Mouse (Mus musculus) MEL (cell line): Measurements from ENCODE around the gene Icos. TPM values are rescaled to one million over a fixed set of nuclear protein-coding genes. Genes with fewer than 3 reads are reported as not detected.

Experiments used
- DNase-seq: peaks from one replicate; pipeline ENCODE4 v3.0.0; 2011; ENCODE audit warnings: low read depth, low spot score
- H3K27ac ChIP-seq: 2 replicates; pipeline ENCODE4 v1.5.1; 2012; ENCODE audit warnings: low read depth, mild to moderate bottlenecking, control low read depth, low read length, moderate library complexity; ENCODE audit not compliant: control insufficient read depth
- H3K27me3 ChIP-seq, 2 experiments: fragments of 150-350 bp in 1 of 2; sonication (generic) in 1 of 2; 2 replicates each; pipeline ENCODE4 v1.6.1; 2012; ENCODE audit warnings: low read length in 2 of 2, mild to moderate bottlenecking in 2 of 2, improper control_type of control experiment in 1 of 2, moderate library complexity in 1 of 2; ENCODE audit not compliant: insufficient read depth in 2 of 2, control insufficient read depth in 1 of 2
- H3K36me3 ChIP-seq, 2 experiments: 2 replicates each; pipeline ENCODE4 v1.6.1; 2012 to 2014; ENCODE audit warnings: low read length in 2 of 2, improper control_type of control experiment in 1 of 2, inconsistent platforms in 1 of 2, mild to moderate bottlenecking in 1 of 2; ENCODE audit not compliant: insufficient read depth in 2 of 2, control insufficient read depth in 1 of 2
- H3K4me1 ChIP-seq, 2 experiments: fragments of 150-350 bp in 1 of 2; sonication (generic) in 1 of 2; 2 replicates each; pipeline ENCODE4 v1.6.1; 2012; ENCODE audit warnings: low read length in 2 of 2, improper control_type of control experiment in 1 of 2, mild to moderate bottlenecking in 1 of 2; ENCODE audit not compliant: insufficient read depth in 2 of 2, control insufficient read depth in 1 of 2
- H3K4me3 ChIP-seq, 2 experiments: fragments of 150-350 bp in 1 of 2; sonication (generic) in 1 of 2; 2 replicates each; pipeline ENCODE4 v1.5.1; 2012; ENCODE audit warnings: low read depth in 2 of 2, low read length in 2 of 2, mild to moderate bottlenecking in 2 of 2, moderate library complexity in 2 of 2, control low read depth in 1 of 2, improper control_type of control experiment in 1 of 2; ENCODE audit not compliant: control insufficient read depth in 1 of 2, insufficient read depth in 1 of 2
- H3K79me2 ChIP-seq: 2 replicates; pipeline ENCODE4 v1.6.1; 2012; ENCODE audit warnings: mild to moderate bottlenecking, low read length, moderate library complexity; ENCODE audit not compliant: control insufficient read depth, poor library complexity, insufficient read depth
- H3K9ac ChIP-seq: 2 replicates; pipeline ENCODE4 v1.6.1; 2012; ENCODE audit warnings: low read depth, mild to moderate bottlenecking, control low read depth, low read length, moderate library complexity; ENCODE audit not compliant: control insufficient read depth, poor library complexity, severe bottlenecking
- H3K9me3 ChIP-seq: fragments of 150-350 bp; sonication (generic); replicated peaks from 2 replicates; pipeline ENCODE4 v1.6.1; 2012; ENCODE audit warnings: mild to moderate bottlenecking, low read length, improper control_type of control experiment, moderate library complexity; ENCODE audit not compliant: insufficient read depth
- BHLHE40 ChIP-seq: IDR thresholded peaks from 2 replicates; pipeline ENCODE4 v1.6.1; 2012; ENCODE audit warnings: low read depth, mild to moderate bottlenecking, inconsistent platforms, low read length, improper control_type of control experiment, borderline replicate concordance
- E2F4 ChIP-seq: IDR thresholded peaks from 2 replicates; pipeline ENCODE4 v1.6.1; 2011; ENCODE audit warnings: low read depth, low read length, improper control_type of control experiment, borderline replicate concordance
- ELF1 ChIP-seq: IDR thresholded peaks from 2 replicates; pipeline ENCODE4 v1.6.1; 2014; ENCODE audit warnings: low read depth, mild to moderate bottlenecking, inconsistent platforms, low read length, improper control_type of control experiment, moderate library complexity
- EP300 ChIP-seq, 2 experiments: IDR thresholded peaks; 2 replicates each; pipeline ENCODE4 v1.6.1; 2011; ENCODE audit warnings: improper control_type of control experiment in 2 of 2, low read length in 2 of 2, low read depth in 1 of 2, mild to moderate bottlenecking in 1 of 2
- ETS1 ChIP-seq: IDR thresholded peaks from 2 replicates; pipeline ENCODE4 v1.6.1; 2012; ENCODE audit warnings: low read depth, mild to moderate bottlenecking, inconsistent platforms, low read length, improper control_type of control experiment, moderate library complexity
- GABPA ChIP-seq: IDR thresholded peaks from 2 replicates; pipeline ENCODE4 v1.6.1; 2012; ENCODE audit warnings: low read depth, mild to moderate bottlenecking, inconsistent platforms, low read length, improper control_type of control experiment, moderate library complexity
- MAFK ChIP-seq: IDR thresholded peaks from 2 replicates; pipeline ENCODE4 v1.6.1; 2011; ENCODE audit warnings: low read depth, mild to moderate bottlenecking, low read length, improper control_type of control experiment, borderline replicate concordance
- MAX ChIP-seq: IDR thresholded peaks from 2 replicates; pipeline ENCODE4 v1.6.1; 2011; ENCODE audit warnings: low read length, improper control_type of control experiment
- MAZ ChIP-seq: IDR thresholded peaks from 2 replicates; pipeline ENCODE4 v1.6.1; 2012; ENCODE audit warnings: low read depth, mild to moderate bottlenecking, inconsistent platforms, low read length, improper control_type of control experiment
- MXI1 ChIP-seq: IDR thresholded peaks from 2 replicates; pipeline ENCODE4 v1.6.1; 2011; ENCODE audit warnings: mild to moderate bottlenecking, low read depth, low read length, improper control_type of control experiment
- MYB ChIP-seq: IDR thresholded peaks from 2 replicates; pipeline ENCODE4 v1.6.1; 2011; ENCODE audit warnings: mild to moderate bottlenecking, low read depth, low read length, improper control_type of control experiment
- MYC ChIP-seq: IDR thresholded peaks from 2 replicates; pipeline ENCODE4 v1.6.1; 2011; ENCODE audit warnings: low read depth, mild to moderate bottlenecking, low read length, improper control_type of control experiment, moderate library complexity
- NELFE ChIP-seq: IDR thresholded peaks from 2 replicates; pipeline ENCODE4 v1.6.1; 2011; ENCODE audit warnings: low read depth, low read length, improper control_type of control experiment
- POLR2AphosphoS2 ChIP-seq: IDR thresholded peaks from 2 replicates; pipeline ENCODE4 v1.6.1; 2011; ENCODE audit warnings: low read length, improper control_type of control experiment
- RAD21 ChIP-seq: IDR thresholded peaks from 2 replicates; pipeline ENCODE4 v1.6.1; 2011; ENCODE audit warnings: mild to moderate bottlenecking, low read depth, low read length, improper control_type of control experiment
- RCOR1 ChIP-seq: IDR thresholded peaks from 2 replicates; pipeline ENCODE4 v1.6.1; 2012; ENCODE audit warnings: low read depth, mild to moderate bottlenecking, inconsistent platforms, low read length, improper control_type of control experiment
- SMC3 ChIP-seq: IDR thresholded peaks from 2 replicates; pipeline ENCODE4 v1.6.1; 2011; ENCODE audit warnings: low read depth, low read length, improper control_type of control experiment
- TAL1 ChIP-seq: IDR thresholded peaks from 2 replicates; pipeline ENCODE4 v1.6.1; 2012; ENCODE audit warnings: mild to moderate bottlenecking, inconsistent platforms, low read length, moderate library complexity, mixed read lengths
- TBP ChIP-seq: IDR thresholded peaks from 2 replicates; pipeline ENCODE4 v1.8.0; 2011; ENCODE audit warnings: low read depth, low read length, improper control_type of control experiment
- TCF12 ChIP-seq: IDR thresholded peaks from 2 replicates; pipeline ENCODE4 v1.6.1; 2014; ENCODE audit warnings: low read depth, mild to moderate bottlenecking, inconsistent platforms, low read length, improper control_type of control experiment, moderate library complexity
- UBTF ChIP-seq: IDR thresholded peaks from 2 replicates; pipeline ENCODE4 v1.6.1; 2012; ENCODE audit warnings: low read depth, mild to moderate bottlenecking, inconsistent platforms, low read length, improper control_type of control experiment, moderate library complexity, borderline replicate concordance; ENCODE audit not compliant: insufficient read depth
- ZC3H11A ChIP-seq: IDR thresholded peaks from 2 replicates; pipeline ENCODE4 v1.6.1; 2012; ENCODE audit warnings: low read depth, mild to moderate bottlenecking, inconsistent platforms, low read length, improper control_type of control experiment
- ZKSCAN1 ChIP-seq: IDR thresholded peaks from 2 replicates; pipeline ENCODE4 v1.6.1; 2012; ENCODE audit warnings: low read depth, mild to moderate bottlenecking, inconsistent platforms, low read length, improper control_type of control experiment, moderate library complexity
- ZNF384 ChIP-seq: IDR thresholded peaks from 2 replicates; pipeline ENCODE4 v1.6.1; 2012; ENCODE audit warnings: low read depth, mild to moderate bottlenecking, inconsistent platforms, low read length, improper control_type of control experiment
- polyA plus RNA-seq, 2 experiments: library from polyadenylated mRNA; stranded (reverse) in 1 of 2; unstranded in 1 of 2; fragments of >175 nt in 1 of 2; fragments of >200 nt in 1 of 2; gene quantifications; 2 replicates each; pipeline versions ENCODE4 v1.2.1 to v1.2.4; 2012; ENCODE audit warnings: low replicate concordance in 2 of 2, low read depth in 1 of 2; ENCODE audit not compliant: insufficient read length in 2 of 2, insufficient read depth in 1 of 2, missing spikeins in 1 of 2
- total RNA-seq: library from RNA; depleted of rRNA; stranded (reverse); fragments of 300-350 nt; gene quantifications from 2 replicates; pipeline ENCODE4 v1.2.3, GENCODE M21; 2012

Icos gene
- total and polyA plus RNA-seq, 3 experiments = not detected

GRCm38 (mm10) chr1:60936963-60937711 lies 40.6 kb upstream of the Icos start (continued):
- TF ChIP-seq TBP = no peak

DNA sequence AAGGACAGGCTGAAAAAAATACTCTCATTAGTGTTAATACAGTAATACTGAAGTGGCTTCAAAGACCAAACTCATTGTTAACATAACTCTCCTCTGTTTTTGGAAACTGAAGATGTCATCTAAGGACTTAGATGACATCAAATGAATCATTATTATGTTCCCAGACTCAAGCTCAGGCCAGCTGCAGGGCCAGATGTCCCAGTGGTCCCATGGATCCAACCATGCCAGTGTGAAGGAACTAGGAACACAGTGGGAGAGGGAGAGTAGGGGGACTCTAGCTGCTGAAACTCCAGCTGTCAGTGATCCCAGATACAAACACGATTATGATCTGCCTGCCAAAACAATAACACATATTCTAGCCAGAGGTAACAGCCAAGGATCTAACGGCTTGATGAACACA lies 39.5 kb upstream of the Icos start:
- H3K9me3 ChIP-seq = no peaks in the 10 kb centered on the region
- no peak overlapping the region for H3K9ac ChIP-seq
- TF ChIP-seq TAL1 (no peak), MAX (no peak), SMC3 (no peak), MXI1 (no peak), ETS1 (no peak), TCF12 (no peak), BHLHE40 (no peak), UBTF (no peak), NELFE (no peak), TBP (no peak), MAFK (no peak), ELF1 (no peak), ZNF384 (no peak)
- no peaks in the 10 kb centered on the region for H3K36me3 ChIP-seq
- H3K4me3 ChIP-seq = no peak overlapping the region
- H3K27me3 ChIP-seq = no peaks in the 10 kb centered on the region
- no peaks in the 10 kb centered on the region for H3K79me2 ChIP-seq
- DNase-seq = no peak
- H3K27ac ChIP-seq = no peak overlapping the region
- H3K4me1 ChIP-seq = no peaks in the 10 kb centered on the region

- H3K36me3 ChIP-seq = no peaks in the 10 kb centered on the region
- H3K4me1 ChIP-seq = no peaks in the 10 kb centered on the region
- no peaks in the 10 kb centered on the region for H3K27me3 ChIP-seq
- no peak overlapping the region for H3K9ac ChIP-seq
- DNase-seq = no peak
- H3K79me2 ChIP-seq = no peaks in the 10 kb centered on the region
- no peak overlapping the region for H3K4me3 ChIP-seq
- H3K9me3 ChIP-seq = no peaks in the 10 kb centered on the region
- no peak for TF ChIP-seq POLR2AphosphoS2
- TF ChIP-seq MAFK = no peak
- TF ChIP-seq UBTF = no peak
- TF ChIP-seq E2F4 = no peak
- no peak for TF ChIP-seq ZC3H11A
- TF ChIP-seq ETS1 = no peak
- TF ChIP-seq MYB = no peak
- no peak for TF ChIP-seq MYC
- TF ChIP-seq EP300 (IDR thresholded peaks at IDR 0.05; ENCODE audit: low read depth in 1 of 2, low read length in 2 of 2) = no peak
- TF ChIP-seq TCF12 = no peak
- no peak for TF ChIP-seq BHLHE40
- TF ChIP-seq ZKSCAN1 = no peak
- no peak for TF ChIP-seq ZNF384
- TF ChIP-seq GABPA = no peak
- no peak for TF ChIP-seq RCOR1
- TF ChIP-seq TAL1 = no peak
- TF ChIP-seq RAD21 = no peak
- no peak for TF ChIP-seq MAZ
- H3K27ac ChIP-seq = no peak overlapping the region
Measured at GRCm38 (mm10) chr1:60938974-60939373, 38.8 kb upstream of the Icos start.
